Mouse (Mus musculus): Measurements from ENCODE around the gene Zfp949.

- TF ChIP-seq POLR2A (IDR thresholded peaks at IDR 0.05; ENCODE audit: insufficient read depth, low read depth, low read length) (no peak), EP300 (IDR thresholded peaks at IDR 0.05; ENCODE audit: insufficient read depth, low read depth, low read length) (no peak)
These were observed 760 bp downstream of the Zfp949 start for GRCm38 (mm10) chr9:88548614-88548945.

All from heart, adult 2 months (tissue).